Comparison of ENCODE assay signal across 11 mouse cellular contexts in the genomic region with DNA sequence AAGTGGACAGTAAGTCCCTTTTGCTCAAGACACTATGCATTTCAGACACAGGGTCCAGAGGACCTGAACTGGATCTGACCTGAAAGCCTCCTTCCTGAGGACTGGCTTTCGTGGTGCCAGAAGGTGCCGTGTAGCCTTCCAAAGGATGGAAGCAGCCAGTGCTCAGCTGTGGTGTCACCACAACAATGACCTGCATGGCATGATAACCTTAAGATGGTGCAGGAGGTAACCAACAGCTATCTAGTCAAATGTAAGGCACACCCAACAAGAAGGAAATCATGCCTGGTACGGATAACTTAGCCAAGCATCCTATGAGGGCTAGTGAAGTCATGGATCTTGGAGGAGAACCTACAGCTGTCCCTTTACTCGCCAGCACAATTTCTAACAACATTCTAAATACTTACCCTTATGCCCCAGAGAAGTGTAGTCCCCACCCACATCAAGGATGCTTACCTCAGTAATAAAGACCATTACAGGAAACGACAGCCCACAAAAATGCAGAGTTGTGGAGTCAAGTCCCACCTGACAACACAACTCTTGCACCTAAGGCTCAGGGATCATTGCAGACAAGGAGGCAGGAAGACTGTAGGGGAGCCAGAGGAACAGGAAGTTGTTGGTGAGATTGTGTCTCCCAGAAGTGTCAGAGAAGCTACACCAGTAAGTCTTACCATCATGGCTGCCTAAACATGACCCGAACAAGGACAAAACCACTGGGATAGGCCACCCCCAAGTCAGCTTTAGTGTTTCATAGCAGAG.
"Had no signal": no experiment of that assay in that cellular context is flagged by ENCODE, and none has a peak within 500 bp of the region (broad histone marks: within the 10 kb centered on the region; RNA-seq: fewer than 3 reads in every experiment).

No protein-coding gene starts in this region.

- DNase-seq: kidney, adult 2 months; kidney, postnatal 14 days; liver; lung, adult 2 months; lung, postnatal 36 days; right cerebral cortex, postnatal 4 days; spleen, adult 18-20 months; thymus, adult 18-20 months; thymus, postnatal 36 days had no signal

- ATAC-seq: intestine, embryonic 16.5 days; lung, postnatal 0 days had no signal
